Mouse (Mus musculus): Measurements from ENCODE around the gene Camk2n1. TPM values are rescaled to one million over a fixed set of nuclear protein-coding genes. Genes with fewer than 3 reads are reported as not detected.

Gene Camk2n1
- total and polyA plus RNA-seq, 3 experiments, result 0.10 TPM; not detected in 2

DNA sequence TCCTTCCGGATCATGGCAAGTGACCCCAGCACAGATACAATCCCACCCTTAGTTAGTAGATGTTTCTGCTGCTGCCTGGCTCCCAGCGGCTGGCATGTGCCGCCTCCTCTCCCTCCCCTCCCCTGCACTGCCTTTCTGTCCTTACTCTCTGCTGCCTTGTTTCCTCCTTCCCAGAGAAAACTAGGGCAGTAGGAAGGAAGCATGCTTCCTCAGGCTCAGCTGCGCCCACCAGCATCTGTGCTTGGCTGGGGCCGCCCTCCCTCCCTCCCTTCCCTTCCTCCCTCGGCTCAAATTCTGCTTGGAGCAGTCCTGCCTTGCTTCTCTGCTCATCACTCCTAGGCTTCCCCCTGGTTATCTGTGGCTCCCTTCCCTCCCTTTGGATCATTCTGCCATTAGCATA, 39.4 kb upstream of the Camk2n1 start:
- H3K4me3 ChIP-seq (ENCODE audit: control insufficient read depth in 1 of 2, insufficient read depth in 1 of 2, low read depth in 2 of 2, low read length in 2 of 2), result no peak overlapping the region
- H3K79me2 ChIP-seq (ENCODE audit: control insufficient read depth, insufficient read depth, low read length, poor library complexity), result no peaks in the 10 kb centered on the region
- peaks cover 0 to 4% of the 10 kb centered on the region in 2 experiments; a peak in 2 of 4 replicates for H3K27me3 ChIP-seq (ENCODE audit: control insufficient read depth in 1 of 2, insufficient read depth in 2 of 2, low read length in 2 of 2)
- H3K9me3 ChIP-seq (replicated peaks; ENCODE audit: insufficient read depth, low read length), result no peaks in the 10 kb centered on the region
- no peak for TF ChIP-seq ZC3H11A (IDR thresholded peaks at IDR 0.05; ENCODE audit: low read depth, low read length)
- no peak for TF ChIP-seq CHD2 (IDR thresholded peaks at IDR 0.05; ENCODE audit: low read length)
- no peak for TF ChIP-seq ZNF384 (IDR thresholded peaks at IDR 0.05; ENCODE audit: low read depth, low read length)
- no peak for TF ChIP-seq POLR2AphosphoS2 (IDR thresholded peaks at IDR 0.05; ENCODE audit: low read length)
- no peak for TF ChIP-seq NRF1 (IDR thresholded peaks at IDR 0.05; ENCODE audit: insufficient read depth, low read depth, low read length, poor library complexity, severe bottlenecking)
- no peak for TF ChIP-seq MXI1 (IDR thresholded peaks at IDR 0.05; ENCODE audit: low read depth, low read length)
- no peak for TF ChIP-seq CHD1 (IDR thresholded peaks at IDR 0.05; ENCODE audit: low read depth, low read length)
- no peak for TF ChIP-seq SIN3A (IDR thresholded peaks at IDR 0.05; ENCODE audit: low read length)
- no peak for TF ChIP-seq ETS1 (IDR thresholded peaks at IDR 0.05; ENCODE audit: low read depth, low read length)
- TF ChIP-seq JUND (IDR thresholded peaks at IDR 0.05; ENCODE audit: low read depth, low read length), result no peak
- no peaks in the 10 kb centered on the region for H3K4me1 ChIP-seq (ENCODE audit: control insufficient read depth in 1 of 2, insufficient read depth in 2 of 2, low read length in 2 of 2)
- no peaks in the 10 kb centered on the region for H3K36me3 ChIP-seq (ENCODE audit: control insufficient read depth in 1 of 2, insufficient read depth in 2 of 2, low read length in 2 of 2)
- DNase-seq (ENCODE audit: low read depth, low spot score), result no peak
- no peak overlapping the region for H3K27ac ChIP-seq (ENCODE audit: control insufficient read depth, low read depth, low read length)
- H3K9ac ChIP-seq (ENCODE audit: control insufficient read depth, low read depth, low read length, poor library complexity, severe bottlenecking), result no peak overlapping the region

DNA sequence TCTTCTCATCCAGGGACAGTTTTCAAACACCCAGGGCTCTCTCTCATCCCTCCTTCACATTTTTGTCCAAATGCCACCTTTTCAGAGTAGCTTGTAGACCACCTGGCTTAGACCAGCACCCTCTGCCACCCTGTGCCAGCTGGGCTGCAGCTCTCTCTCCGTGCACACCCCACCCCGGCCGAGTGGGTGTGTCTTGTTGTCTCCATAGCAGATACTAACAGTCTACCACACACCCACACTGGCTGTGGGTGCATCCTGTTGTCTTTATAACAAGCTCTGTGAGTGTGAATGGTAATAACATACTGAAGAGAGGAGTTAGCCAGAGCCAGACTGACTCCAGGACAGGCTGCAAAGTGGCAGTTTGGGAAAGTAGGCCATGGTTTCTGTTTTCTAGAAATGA, 38.1 kb upstream of the Camk2n1 start:
- H3K36me3 ChIP-seq (ENCODE audit: control insufficient read depth in 1 of 2, insufficient read depth in 2 of 2, low read length in 2 of 2), result no peaks in the 10 kb centered on the region
- H3K9ac ChIP-seq (ENCODE audit: control insufficient read depth, low read depth, low read length, poor library complexity, severe bottlenecking), result no peak overlapping the region
- H3K9me3 ChIP-seq (replicated peaks; ENCODE audit: insufficient read depth, low read length), result no peaks in the 10 kb centered on the region
- H3K4me1 ChIP-seq (ENCODE audit: control insufficient read depth in 1 of 2, insufficient read depth in 2 of 2, low read length in 2 of 2), result no peaks in the 10 kb centered on the region
- H3K27ac ChIP-seq (ENCODE audit: control insufficient read depth, low read depth, low read length), result no peak overlapping the region
- H3K79me2 ChIP-seq (ENCODE audit: control insufficient read depth, insufficient read depth, low read length, poor library complexity), result no peaks in the 10 kb centered on the region
- DNase-seq (ENCODE audit: low read depth, low spot score), result no peak
- TF ChIP-seq CHD1 (IDR thresholded peaks at IDR 0.05; ENCODE audit: low read depth, low read length) (no peak), NELFE (IDR thresholded peaks at IDR 0.05; ENCODE audit: low read depth, low read length) (no peak), UBTF (IDR thresholded peaks at IDR 0.05; ENCODE audit: borderline replicate concordance, insufficient read depth, low read depth, low read length) (no peak), USF2 (IDR thresholded peaks at IDR 0.05; ENCODE audit: borderline replicate concordance in 1 of 2, insufficient read depth in 1 of 2, low read depth in 1 of 2, low read length in 2 of 2) (no peak), JUND (IDR thresholded peaks at IDR 0.05; ENCODE audit: low read depth, low read length) (no peak), EP300 (IDR thresholded peaks at IDR 0.05; ENCODE audit: low read depth in 1 of 2, low read length in 2 of 2) (no peak), ZMIZ1 (IDR thresholded peaks at IDR 0.05; ENCODE audit: low read depth, low read length) (no peak), MYC (IDR thresholded peaks at IDR 0.05; ENCODE audit: low read depth, low read length) (no peak), GABPA (IDR thresholded peaks at IDR 0.05; ENCODE audit: low read depth, low read length) (no peak), KAT2A (conservative IDR thresholded peaks at IDR 0.05; ENCODE audit: low read depth, low read length) (no peak), BHLHE40 (IDR thresholded peaks at IDR 0.05; ENCODE audit: borderline replicate concordance, low read depth, low read length) (no peak), RCOR1 (IDR thresholded peaks at IDR 0.05; ENCODE audit: low read depth, low read length) (no peak), CHD2 (IDR thresholded peaks at IDR 0.05; ENCODE audit: low read length) (no peak), POLR2AphosphoS5 (IDR thresholded peaks at IDR 0.05; ENCODE audit: borderline replicate concordance, low read depth, low read length) (no peak), SIN3A (IDR thresholded peaks at IDR 0.05; ENCODE audit: low read length) (no peak)
- H3K27me3 ChIP-seq (ENCODE audit: control insufficient read depth in 1 of 2, insufficient read depth in 2 of 2, low read length in 2 of 2), result peaks cover 0 to 7% of the 10 kb centered on the region in 2 experiments; a peak in 2 of 4 replicates
- H3K4me3 ChIP-seq (ENCODE audit: control insufficient read depth in 1 of 2, insufficient read depth in 1 of 2, low read depth in 2 of 2, low read length in 2 of 2), result no peak overlapping the region
